Mouse (Mus musculus) T-helper 1 cell (primary cell): ENCODE results near the gene Hes7.

Experiments
- in situ Hi-C: fragments of 300-600 bp; cut with MboI, MseI; formaldehyde crosslinking; loops from one replicate; pipeline ENCODE4 v1.15.1; 2025; ENCODE audit warnings: high pct_unique_total_duplicates

The Hes7 gene

GRCm38 (mm10) chr11:69120221-69121000, at the start of gene Hes7:
Hes7 (plus strand) TSS chr11:69120404.
- in situ Hi-C loops: loop anchor here (5.0 to 25.0 kb wide), 3 partner anchors 58 to 1117 kb away; partner anchors contain the start of genes 0610010K14Rik, Bcl6b, Gm21988 and Rnasek

- in situ Hi-C loops: no loop called here
These were observed 49.5 kb upstream of the Hes7 start, which contains the start of gene Tmem107 for GRCm38 (mm10) chr11:69070590-69071222. Tmem107 (plus strand) TSS chr11:69070806.

GRCm38 (mm10) chr11:69071262-69071661, 48.9 kb upstream of the Hes7 start:
- in situ Hi-C loops: no loop called here

- in situ Hi-C loops: no loop called here
These were observed 48.0 kb upstream of the Hes7 start for GRCm38 (mm10) chr11:69072234-69072633.

GRCm38 (mm10) chr11:69072666-69073064, 47.5 kb upstream of the Hes7 start:
- in situ Hi-C loops: no loop called here

- in situ Hi-C loops: no loop called here
These were observed 46.9 kb upstream of the Hes7 start for GRCm38 (mm10) chr11:69073065-69073888.

GRCm38 (mm10) chr11:69073951-69074775, 46.0 kb upstream of the Hes7 start:
- in situ Hi-C loops: no loop called here

GRCm38 (mm10) chr11:69074776-69075069, 45.5 kb upstream of the Hes7 start:
- in situ Hi-C loops: no loop called here

GRCm38 (mm10) chr11:69075764-69076479, 44.3 kb upstream of the Hes7 start:
- in situ Hi-C loops: no loop called here

GRCm38 (mm10) chr11:69076572-69076971, 43.6 kb upstream of the Hes7 start:
- in situ Hi-C loops: no loop called here

- in situ Hi-C loops: no loop called here
These were observed 42.9 kb upstream of the Hes7 start for GRCm38 (mm10) chr11:69077316-69077715.

GRCm38 (mm10) chr11:69078041-69078440, 42.2 kb upstream of the Hes7 start:
- in situ Hi-C loops: no loop called here

- in situ Hi-C loops: no loop called here
These were observed 41.3 kb upstream of the Hes7 start for GRCm38 (mm10) chr11:69078805-69079438.

GRCm38 (mm10) chr11:69080102-69080854, 39.9 kb upstream of the Hes7 start:
- in situ Hi-C loops: no loop called here

- in situ Hi-C loops: no loop called here
These were observed 39.4 kb upstream of the Hes7 start for GRCm38 (mm10) chr11:69080855-69081222.

GRCm38 (mm10) chr11:69081613-69082012, 38.6 kb upstream of the Hes7 start:
- in situ Hi-C loops: no loop called here

- in situ Hi-C loops: no loop called here
These were observed 34.6 kb upstream of the Hes7 start for GRCm38 (mm10) chr11:69085608-69086007.

- in situ Hi-C loops: no loop called here
These were observed 33.8 kb upstream of the Hes7 start for GRCm38 (mm10) chr11:69086390-69086789.

GRCm38 (mm10) chr11:69087082-69087481, 33.1 kb upstream of the Hes7 start:
- in situ Hi-C loops: no loop called here

GRCm38 (mm10) chr11:69087597-69087996, 32.6 kb upstream of the Hes7 start:
- in situ Hi-C loops: no loop called here
